Mouse (Mus musculus) monocyte, adult 2 months (primary cell): ENCODE data around the gene Cacna1d.

Experiments
- DNase-seq, 2 experiments: peaks; one replicate each; pipeline ENCODE4 v3.0.0; 2022; ENCODE audit warnings: low spot score in 2 of 2, low read depth in 1 of 2

Gene Cacna1d

DNA sequence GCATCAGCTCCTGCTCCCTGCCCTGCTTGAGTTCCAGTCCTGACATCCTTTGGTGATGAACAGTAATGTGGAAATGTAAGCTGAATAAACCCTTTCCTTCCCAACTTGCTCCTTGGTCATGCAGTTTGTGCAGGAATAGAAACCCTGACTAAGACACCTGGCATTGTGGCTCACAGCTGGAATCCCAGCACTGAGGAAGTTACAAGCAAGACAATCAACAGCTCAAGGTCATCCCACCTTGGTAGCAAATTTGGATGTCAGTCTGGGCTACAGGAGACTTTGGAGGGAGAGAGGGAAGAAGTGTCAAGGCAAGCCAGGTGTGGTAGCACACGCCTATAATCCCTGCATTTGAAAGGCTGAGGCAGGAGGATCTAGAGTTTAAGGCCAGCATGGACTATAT is 159.4 kb downstream of the Cacna1d start:
- no peak for DNase-seq

DNA sequence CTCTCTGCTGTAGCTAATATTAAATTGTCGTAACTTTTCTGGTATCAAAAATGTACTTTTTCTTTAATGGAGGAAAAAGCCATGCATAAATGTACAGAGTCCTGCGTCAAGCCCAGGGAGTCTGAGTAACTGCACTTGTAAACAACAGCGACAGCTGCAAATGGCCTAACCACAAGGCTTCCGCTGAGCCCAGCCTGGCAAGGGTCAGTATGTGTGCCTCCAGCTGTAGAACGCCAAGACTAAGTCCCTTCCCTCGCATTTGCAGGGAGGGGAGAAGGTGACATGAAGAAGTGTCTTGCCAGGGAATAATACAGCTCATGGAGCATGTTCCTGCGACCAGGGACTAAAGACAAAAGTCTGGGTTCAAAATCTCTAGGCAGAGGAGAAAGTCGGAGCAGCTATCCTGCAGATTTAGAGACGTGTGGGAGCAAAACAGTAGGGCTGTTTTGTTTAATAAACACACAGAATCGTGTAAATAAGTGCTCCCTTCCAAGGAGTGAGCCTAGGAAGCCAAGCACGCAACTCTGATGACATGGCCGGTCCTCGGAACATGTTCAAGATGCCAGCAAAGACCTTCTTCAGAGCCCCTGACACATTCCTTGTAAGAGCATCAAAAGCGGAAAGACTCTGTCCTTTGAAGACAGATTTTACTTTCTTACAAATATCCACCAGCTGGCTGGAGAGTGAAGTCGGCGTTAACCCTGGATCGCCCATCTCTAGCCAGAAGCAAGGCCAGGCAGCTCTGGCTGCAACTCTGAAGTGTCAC is 160.7 kb downstream of the Cacna1d start:
- no peak for DNase-seq

DNA sequence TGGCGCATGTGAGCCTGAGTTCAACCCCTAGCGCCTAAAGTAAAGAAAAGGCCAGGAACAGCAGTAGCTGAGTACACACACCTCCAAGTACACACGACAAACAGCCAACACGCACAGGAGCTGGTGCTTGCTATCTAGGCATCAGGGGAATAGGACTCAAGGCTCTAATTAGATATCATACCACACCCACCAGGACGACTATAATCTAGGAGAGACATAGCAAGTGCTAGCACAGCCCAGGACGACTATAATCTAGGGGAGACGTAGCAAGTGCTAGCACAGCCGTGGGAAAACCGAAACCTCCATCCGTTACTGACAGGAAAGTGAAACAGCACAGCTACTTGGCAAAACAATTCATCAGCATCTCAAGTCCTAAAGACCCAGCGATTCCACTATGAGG is 162.1 kb downstream of the Cacna1d start:
- no peak for DNase-seq

DNA sequence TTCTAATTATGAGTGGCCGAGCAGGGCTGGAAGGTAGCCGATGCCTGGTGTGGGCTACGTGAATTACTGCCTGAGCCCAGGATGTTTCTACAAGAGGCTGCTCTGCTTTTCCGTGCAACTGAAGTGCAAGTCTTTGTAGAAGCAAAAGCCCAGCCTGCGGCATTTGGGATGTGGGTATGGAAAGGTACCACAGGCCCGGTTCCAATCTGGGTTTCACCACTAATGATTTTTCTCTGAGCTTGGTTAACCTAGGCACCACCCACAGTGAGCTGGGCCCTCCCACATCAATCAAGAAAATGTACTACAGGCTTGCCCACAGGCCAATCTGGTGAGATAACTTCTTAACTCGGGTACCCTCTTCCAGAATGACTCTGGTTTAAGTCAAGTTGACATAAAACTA is 163.8 kb downstream of the Cacna1d start:
- DNase-seq: no peak

DNA sequence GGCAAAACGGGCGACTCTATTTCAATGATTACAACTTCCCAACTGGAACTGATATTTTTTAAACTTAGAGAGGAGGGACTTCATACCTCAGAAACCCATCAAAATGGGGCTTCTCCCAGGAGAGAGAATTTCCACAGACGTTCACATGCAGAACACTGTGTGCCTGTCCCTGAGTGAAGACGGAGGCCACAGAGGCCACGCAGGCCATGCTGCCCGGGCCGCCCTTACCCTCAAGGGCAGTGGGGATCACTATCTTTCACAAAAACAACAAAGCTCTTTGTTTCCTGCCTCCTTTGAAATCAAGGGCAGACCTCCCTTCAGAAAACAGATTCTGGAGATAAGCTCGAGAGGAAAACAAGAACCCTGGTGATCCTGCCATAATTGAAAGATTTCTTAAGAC is 164.2 kb downstream of the Cacna1d start:
- no peak for DNase-seq

DNA sequence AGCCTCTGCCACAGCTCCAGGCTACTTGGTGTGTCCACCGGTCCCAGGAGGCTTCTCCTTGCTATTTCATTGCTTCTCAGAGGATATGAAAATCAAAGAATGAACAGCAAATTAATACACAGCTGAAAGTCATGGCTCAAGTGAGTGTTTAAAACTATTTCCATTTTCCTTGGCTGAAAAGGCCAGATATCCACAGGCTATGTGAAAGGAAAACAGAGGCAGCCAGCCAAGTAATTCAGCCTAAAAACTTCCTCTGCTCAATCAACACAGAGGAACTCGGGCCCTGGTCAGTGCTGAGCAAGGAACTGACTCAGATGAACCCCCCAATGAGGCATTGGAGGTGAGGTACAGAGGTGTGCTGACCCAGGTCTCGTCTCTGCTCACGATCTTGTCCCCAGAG is 165.0 kb downstream of the Cacna1d start:
- no peak for DNase-seq

DNA sequence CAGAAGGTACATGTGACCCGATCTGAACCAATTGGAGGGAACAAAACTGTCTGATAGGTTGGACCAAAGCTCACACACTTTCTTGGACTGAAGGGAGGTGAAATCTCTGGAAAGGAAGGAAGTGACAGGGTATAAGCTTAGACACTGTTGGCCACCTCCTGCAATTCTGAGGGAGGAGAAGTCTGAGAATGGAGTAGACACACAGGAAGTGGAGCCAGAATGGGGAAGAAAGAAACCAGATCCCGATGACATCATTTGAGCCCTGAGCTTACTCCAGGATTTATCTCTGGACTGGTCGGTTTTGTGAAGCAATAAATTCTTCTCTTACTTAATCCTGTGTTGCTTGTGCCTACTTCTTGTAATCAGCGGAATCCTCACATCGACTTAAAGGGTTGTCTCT is 166.3 kb downstream of the Cacna1d start:
- DNase-seq: no peak

DNA sequence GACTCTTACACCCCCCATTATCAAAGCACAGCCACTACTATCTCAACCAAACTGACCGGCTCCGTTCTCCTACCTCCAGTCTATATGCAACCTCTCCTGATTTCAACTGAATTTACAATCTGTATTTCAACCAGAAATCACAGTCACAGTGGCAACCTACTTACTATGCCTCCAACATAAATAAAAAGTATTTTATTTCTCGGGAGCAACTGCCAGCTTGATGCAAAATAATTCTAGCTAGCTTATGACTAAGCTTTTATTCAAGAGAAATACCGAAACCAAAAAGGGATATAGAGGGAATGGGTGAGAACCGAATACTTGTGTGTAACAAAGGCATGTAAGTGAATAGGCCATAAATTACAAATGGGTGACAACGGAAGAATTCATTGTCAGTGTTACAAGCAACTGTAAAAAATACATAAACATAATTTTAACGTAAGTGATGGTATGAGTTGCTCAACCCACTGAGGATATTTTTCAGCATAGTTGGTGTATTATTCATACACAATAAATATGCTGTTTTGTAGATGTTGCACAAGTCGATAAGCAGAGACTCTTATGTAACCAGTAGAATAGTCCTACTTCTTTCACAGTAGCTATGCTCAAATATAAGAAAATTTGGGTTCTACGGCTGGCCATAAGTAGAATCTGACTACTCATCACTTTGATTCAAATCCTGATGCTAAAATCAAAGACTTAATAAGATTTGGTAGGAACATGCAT is 172.4 kb downstream of the Cacna1d start:
- no peak for DNase-seq

DNA sequence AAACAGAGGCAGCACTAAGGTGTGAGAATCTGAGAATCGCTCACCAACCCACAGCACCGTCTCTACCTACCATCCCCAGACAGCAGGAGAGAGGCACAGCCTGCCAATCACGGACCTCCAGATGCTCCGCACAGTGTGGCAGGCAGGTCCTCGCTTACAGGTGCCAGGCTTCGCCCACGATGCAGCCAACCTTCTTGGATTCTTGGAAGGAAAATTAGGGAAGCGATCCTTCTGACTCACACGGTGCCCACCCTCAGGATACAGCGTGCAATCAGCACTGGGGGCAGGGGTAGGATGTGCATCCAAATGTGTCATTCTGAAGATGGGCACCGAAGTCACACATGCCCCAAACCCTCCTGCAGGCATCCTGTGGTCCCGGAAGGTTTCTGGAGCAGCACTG is 173.0 kb downstream of the Cacna1d start:
- DNase-seq: no peak

DNA sequence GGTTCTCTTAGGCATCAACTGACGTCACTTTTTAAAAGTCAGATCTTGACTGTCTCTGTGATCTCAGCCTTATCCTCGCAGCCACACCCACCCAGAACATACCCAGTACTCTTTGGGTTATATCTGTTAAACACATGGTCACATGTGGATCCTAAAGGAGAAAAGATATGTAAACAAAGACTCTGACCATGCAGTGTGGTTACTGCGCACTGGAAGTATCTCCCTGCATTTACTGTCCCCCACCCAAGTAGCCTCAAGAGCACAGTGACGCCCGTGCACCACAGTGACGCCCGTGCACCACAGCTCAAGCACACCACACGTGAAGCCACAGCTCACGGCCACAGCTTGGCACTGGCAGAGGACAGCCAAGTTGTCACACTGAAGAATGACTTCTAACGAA is 173.6 kb downstream of the Cacna1d start:
- no peak for DNase-seq

DNA sequence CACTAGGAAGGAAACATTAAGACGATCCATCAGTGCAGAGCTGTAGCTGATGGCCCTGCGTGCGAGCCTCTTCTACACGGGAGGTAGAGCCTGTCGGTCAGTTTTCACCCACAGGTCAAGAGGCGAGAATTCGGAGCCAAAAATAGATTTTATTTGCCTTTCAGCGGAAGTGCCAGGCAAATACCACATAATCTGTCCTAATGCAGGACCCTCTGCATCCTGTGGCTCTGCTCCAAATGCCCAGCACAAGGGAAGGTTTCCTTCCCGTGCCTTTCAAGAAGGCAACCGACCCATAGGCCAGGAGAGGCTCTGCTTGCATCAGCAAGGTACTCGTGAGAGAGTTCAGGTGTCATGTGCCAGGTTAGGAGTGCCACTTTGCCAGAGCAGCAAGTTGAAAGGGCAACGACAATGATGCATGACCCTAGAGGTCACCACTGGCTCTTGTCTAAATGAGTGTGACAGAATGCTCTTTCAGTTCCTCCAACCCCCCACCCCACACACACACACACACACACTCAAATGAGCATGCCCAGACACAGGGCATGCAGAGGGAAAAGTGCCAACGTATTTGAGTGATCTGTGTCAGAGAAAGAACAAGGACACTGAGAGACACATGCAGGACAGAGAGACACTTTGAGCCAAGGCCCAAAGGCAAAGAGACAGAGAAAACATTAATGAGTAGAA is 179.9 kb downstream of the Cacna1d start:
- DNase-seq: no peak

DNA sequence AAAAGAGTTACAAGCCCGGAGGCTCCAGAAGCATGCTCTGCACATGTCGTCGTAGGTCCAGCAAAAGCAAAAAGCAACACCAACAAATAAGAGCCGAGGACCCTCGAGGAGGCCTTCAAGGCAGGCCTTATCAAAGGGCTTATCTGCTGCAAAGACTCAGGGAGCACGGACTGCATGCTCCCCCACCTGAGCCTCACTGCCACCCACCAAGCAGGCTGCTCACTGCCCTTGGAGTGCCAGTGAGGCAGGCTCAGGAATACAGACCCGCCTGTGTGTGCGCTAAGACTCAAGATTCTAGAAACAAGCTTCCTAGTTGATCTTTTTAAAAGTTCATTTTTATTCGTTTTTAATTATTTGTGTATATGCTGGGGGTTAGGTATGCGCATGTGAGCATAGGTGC is 181.0 kb downstream of the Cacna1d start:
- no peak for DNase-seq

DNA sequence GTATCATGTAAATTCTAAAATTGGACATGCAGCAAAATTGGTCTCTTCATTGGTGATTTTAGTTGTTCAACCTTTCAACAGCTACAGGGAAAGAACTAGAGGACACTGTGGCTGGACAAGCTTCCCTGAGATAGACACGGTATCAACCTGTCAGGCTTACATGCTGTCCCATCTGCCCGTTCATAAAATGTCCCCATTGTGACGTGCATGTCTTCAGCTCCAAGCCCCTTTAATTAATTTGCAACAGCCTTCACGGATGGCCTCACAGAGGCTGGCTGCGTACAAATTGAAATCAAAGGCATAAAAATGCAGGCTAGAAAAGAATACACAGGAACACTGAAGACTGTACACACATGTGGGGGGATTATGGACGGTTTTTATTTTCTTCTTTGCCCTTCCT is 185.0 kb downstream of the Cacna1d start:
- no peak for DNase-seq

DNA sequence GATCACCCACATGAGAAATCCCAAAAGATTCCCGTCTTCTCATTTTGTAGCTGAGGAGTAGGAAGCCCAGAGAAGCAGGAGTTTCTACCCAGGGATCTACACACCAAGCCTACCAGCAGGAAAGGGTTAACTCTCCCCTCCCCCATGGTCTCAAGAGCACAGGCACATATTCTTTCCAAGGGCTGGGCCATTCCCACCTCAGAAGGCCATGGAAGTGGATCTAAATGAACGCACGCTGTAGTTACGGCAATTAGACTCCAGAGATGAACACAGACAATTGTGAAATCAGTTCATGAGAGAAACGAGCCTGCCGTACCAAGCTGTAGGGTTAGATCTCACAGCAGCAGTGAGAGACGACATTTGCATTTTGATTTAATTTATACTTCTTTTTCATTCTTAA is 191.3 kb downstream of the Cacna1d start:
- DNase-seq: no peak

DNA sequence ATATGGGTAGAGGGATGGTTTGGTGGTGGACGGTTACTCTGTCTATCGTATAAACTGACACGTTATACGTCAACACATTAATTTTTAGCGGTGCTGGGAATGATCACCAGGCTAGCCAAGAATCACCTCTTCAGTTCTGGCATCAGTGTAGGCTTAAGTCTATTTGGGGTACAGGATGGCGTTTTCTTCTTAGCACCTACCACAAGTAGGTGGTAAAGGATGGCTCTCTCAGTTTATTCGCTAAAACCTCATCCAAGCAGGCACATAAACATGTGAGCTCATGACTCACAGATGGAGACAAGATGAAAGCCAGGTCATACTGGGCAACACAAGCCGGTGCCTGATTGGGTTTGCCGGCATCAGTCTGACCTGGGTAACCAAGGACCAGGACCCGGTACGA is 193.8 kb downstream of the Cacna1d start:
- DNase-seq: no peak

DNA sequence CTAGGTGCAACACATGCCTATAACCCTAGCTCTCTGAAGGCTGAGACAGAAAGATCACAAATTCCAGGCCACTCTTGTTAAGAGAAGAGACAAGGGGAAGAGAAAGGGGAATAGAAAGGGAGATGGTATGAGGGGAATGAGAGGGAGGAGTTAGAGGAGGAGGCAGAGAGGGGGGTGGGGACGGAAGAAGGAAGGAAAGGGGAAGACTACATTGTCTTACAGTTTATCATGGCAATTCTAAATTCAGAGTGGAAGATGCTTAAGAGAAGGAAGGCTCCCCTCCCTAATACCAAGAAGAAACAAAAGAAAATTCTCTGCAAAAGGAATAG is 199.2 kb downstream of the Cacna1d start:
- DNase-seq: no peak

DNA sequence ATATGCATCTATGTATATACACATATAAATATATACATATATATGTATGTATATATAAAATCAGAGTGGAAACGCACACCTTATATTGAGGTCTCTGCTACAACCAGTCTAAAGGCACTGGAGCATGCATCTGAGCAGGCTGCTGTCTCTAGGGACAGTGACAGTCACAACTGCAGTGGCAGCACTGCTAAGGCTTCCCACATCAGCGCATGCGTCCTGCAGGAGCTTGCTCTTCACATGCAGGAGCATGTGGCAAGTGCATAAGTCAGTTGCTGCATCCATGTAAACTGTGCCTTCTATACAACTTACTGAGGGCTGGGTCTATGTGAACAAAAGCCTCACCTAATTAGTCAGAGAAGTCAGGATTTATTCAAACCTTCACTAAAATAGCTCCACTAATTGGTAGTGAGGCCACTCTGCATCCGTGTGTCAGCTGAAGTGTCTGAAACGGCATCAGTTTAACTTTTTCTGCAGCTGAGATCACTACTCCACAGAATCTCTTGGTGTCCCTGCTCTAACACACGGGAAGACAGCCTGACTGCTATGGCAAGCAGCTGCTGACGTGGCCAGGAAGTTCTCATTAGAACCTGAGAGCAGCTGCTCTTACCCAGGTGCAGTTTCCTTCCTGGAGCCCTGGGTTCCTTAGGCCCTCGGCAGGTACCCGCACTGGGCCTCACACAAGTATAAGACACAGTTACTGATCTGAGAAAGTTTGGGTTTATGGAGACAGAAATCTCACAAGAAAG is 199.7 kb downstream of the Cacna1d start:
- no peak for DNase-seq

DNA sequence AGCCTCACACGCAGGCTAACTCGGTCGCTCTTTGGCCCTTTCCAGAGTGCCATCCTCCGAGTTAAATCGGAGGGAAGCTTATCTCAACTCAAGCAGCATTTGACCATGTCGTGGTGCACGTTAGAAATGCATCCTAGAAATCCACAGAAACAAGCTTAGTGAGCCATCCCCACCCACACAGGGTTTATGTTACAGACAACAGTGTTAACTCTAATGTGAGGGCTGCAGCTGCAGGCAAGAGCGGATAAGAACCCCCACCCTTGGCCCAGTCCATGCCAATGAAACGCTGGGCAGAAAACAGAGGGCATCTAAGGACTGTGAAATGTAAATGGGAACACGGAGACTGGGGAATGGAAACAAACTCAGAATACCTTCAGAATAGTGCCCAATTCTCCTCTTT is 206.8 kb downstream of the Cacna1d start:
- DNase-seq: no peak

DNA sequence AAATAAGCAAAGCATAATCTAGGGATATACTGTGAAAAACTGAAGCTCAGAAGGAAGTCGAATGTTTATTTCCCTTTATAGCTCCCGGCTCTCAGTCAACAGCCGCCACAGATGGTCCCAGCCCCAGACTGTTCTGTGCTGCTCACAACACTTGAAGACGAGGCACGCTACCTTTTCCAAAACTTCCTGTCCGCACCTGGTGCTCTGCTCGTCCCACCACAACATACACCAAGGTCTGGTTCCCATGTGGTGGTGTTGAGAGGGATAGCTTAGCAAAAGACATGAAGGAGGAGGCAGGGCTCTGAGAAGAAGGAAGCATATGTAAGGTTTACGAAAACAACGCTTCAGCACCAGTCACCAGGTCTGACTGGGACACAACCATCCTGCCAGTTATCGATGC is 207.2 kb downstream of the Cacna1d start:
- no peak for DNase-seq

DNA sequence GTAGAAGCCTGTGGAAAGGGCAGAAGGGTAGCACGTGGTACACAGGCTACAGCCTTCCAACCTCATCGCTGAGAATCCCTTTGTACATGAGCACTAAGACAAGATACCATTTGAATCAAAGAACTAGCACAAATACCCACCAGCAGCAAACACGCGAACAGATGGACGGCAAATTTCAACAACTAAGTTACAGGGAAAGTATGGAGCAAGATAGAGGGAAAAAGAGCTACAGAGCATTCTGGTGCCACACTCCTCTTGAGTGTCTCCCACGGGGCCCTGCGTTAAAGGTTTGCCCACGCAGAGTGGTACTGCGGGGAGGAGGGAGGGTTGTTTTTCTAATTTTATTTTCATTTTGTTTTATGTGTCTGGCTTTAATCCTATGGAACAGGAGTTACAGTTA is 215.7 kb downstream of the Cacna1d start:
- no peak for DNase-seq

DNA sequence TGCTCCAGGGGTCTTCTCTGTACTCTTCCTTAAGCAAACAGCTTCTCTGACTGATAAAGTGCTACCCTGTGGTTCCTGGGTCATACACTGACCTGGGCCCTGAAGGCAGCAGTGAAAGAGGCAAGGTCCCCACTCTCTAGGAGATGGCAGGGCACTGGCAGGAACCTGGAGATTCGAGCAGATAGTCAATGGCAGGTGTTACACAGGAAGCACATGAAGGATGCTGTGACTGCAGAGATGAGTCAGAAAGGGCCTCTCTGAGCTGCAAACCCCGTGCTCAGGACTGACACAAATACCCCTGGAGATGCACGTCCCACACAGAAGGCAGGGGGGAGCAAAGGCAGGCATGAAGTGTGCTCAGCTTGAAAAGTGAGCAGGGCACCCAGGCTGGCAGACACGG is 218.3 kb downstream of the Cacna1d start:
- DNase-seq: no peak

DNA sequence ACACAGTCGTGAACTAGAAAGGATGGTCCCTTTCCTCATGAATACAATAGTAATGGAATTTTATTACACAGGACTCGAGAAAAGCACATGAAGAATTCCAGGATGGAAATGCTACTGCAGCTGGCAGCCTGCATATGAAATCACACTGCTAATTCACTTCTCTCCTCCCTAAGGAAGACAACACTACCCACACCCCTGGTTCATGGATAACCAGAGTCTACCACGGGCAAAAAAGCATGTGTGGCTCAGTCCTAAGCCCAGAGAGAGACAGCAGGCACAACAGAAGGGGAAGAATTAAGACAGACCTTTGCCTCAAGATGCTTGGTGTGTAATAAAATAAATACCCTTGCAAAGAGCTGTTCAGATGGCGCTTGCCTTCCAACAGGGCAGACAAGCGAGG is 218.7 kb downstream of the Cacna1d start:
- no peak for DNase-seq
